Mouse (Mus musculus): ENCODE data around the gene Sf3a3. TPM values are rescaled to one million over a fixed set of nuclear protein-coding genes. Genes with fewer than 3 reads are reported as not detected.

The Sf3a3 gene
- 7.4 and 8.9 TPM in 2 replicates for polyA plus RNA-seq (2012; rRNA removed)

GRCm38 (mm10) chr4:124714545-124715481, at the start of gene Sf3a3:
Gene Sf3a3, plus strand, starts transcription at chr4:124714776.

GRCm38 (mm10) chr4:124693135-124693894, 21.3 kb upstream of the Sf3a3 start, which contains the start of gene Utp11:
Gene Utp11, minus strand, starts transcription at chr4:124693600.

GRCm38 (mm10) chr4:124700248-124700971, 14.2 kb upstream of the Sf3a3 start, which contains the start of gene Fhl3:
Gene Fhl3, plus strand, starts transcription at chr4:124700701.

GRCm38 (mm10) chr4:124741376-124742343, 27.1 kb downstream of the Sf3a3 start, which contains the start of gene Inpp5b:
Gene Inpp5b, plus strand, starts transcription at chr4:124741850.

Other genes starting within 250 kb of the Sf3a3 start
- not detected in 2 replicates for gene 3100002H09Rik, start 104.0 kb upstream of the Sf3a3 start, polyA plus RNA-seq (2012; rRNA removed)
- 0.17 and 0.45 TPM in 2 replicates for gene Pou3f1, start 58.0 kb upstream of the Sf3a3 start, polyA plus RNA-seq (2012; rRNA removed)
- 4.1 and 5.3 TPM in 2 replicates for gene Utp11, start 21.2 kb upstream of the Sf3a3 start, polyA plus RNA-seq (2012; rRNA removed)
- gene Fhl3, start 14.1 kb upstream of the Sf3a3 start, polyA plus RNA-seq (2012; rRNA removed): 12.4 and 13.7 TPM in 2 replicates
- gene Inpp5b, start 27.1 kb downstream of the Sf3a3 start, polyA plus RNA-seq (2012; rRNA removed): 15.3 and 17.7 TPM in 2 replicates
- gene Mtf1, start 87.3 kb downstream of the Sf3a3 start, polyA plus RNA-seq (2012; rRNA removed): 7.2 and 8.0 TPM in 2 replicates
- 35.8 and 36.2 TPM in 2 replicates for gene Yrdc, start 135.9 kb downstream of the Sf3a3 start, polyA plus RNA-seq (2012; rRNA removed)
- gene 1110065P20Rik, start 136.4 kb downstream of the Sf3a3 start, polyA plus RNA-seq (2012; rRNA removed): 51.9 and 63.5 TPM in 2 replicates
- 0.57 and 0.60 TPM in 2 replicates for gene Maneal, start 147.4 kb downstream of the Sf3a3 start, polyA plus RNA-seq (2012; rRNA removed)
- gene Epha10, start 166.1 kb downstream of the Sf3a3 start, polyA plus RNA-seq (2012; rRNA removed): 0.06 TPM in 1 of 2 replicates, not detected in the other
- gene 9930104L06Rik, start 222.3 kb downstream of the Sf3a3 start, polyA plus RNA-seq (2012; rRNA removed): 9.9 and 11.3 TPM in 2 replicates
- 16.3 and 16.6 TPM in 2 replicates for gene Cdca8, start 224.5 kb downstream of the Sf3a3 start, polyA plus RNA-seq (2012; rRNA removed)